6 mouse cellular contexts compared by ENCODE assay signal in genomic region chr1:12344726-12345438, GRCm38 (mm10).
"Had no signal": no experiment of that assay in that cellular context is flagged by ENCODE, and none has a peak within 500 bp of the region (broad histone marks: within the 10 kb centered on the region; RNA-seq: fewer than 3 reads in every experiment).

No protein-coding gene starts in this region.

- DNase-seq: kidney, postnatal 36 days; left cerebral cortex, postnatal 4 days; lung, postnatal 10 days; midbrain, embryonic 14.5 days; right cerebral cortex, postnatal 14 days; thymus, postnatal 4 days had no signal
